Mouse (Mus musculus) limb, embryonic 13.5 days (tissue): ENCODE data around the gene Gse1. TPM values are rescaled to one million over a fixed set of nuclear protein-coding genes. Genes with fewer than 3 reads are reported as not detected.
A peak's percentile ranks its signal among the peaks of the same experiment; 100 is the strongest.

Experiments used
- ATAC-seq: fragments of 200-750 bp; cut with Nextera tagmentation; 2 replicates; pipeline ENCODE4 v1.8.0; 2017; ENCODE audit warnings: low read depth, moderate number of reproducible peaks, moderate TSS enrichment; ENCODE audit not compliant: low FRiP score
- H3K27ac ChIP-seq: fragments of 300-500 bp; sonication (generic); 2 replicates; pipeline ENCODE4 v1.5.1; 2015; ENCODE audit warnings: inconsistent platforms, mild to moderate bottlenecking, moderate library complexity
- H3K27me3 ChIP-seq: fragments of 300-500 bp; sonication (generic); 2 replicates; pipeline ENCODE4 v1.6.1; 2015; ENCODE audit warnings: mild to moderate bottlenecking, inconsistent platforms
- H3K36me3 ChIP-seq: fragments of 300-500 bp; sonication (generic); 2 replicates; pipeline ENCODE4 v1.6.1; 2015; ENCODE audit warnings: inconsistent platforms, mild to moderate bottlenecking, moderate library complexity
- H3K4me1 ChIP-seq: fragments of 300-500 bp; sonication (generic); 2 replicates; pipeline ENCODE4 v1.6.1; 2015; ENCODE audit warnings: inconsistent platforms
- H3K4me2 ChIP-seq: fragments of 300-500 bp; sonication (generic); replicated peaks from 2 replicates; pipeline ENCODE4 v1.6.1; 2015; ENCODE audit warnings: inconsistent platforms, mild to moderate bottlenecking, moderate library complexity
- H3K4me3 ChIP-seq: fragments of 300-500 bp; sonication (generic); 2 replicates; pipeline ENCODE4 v1.5.1; 2015; ENCODE audit warnings: moderate library complexity, mild to moderate bottlenecking, inconsistent platforms
- H3K9ac ChIP-seq: fragments of 300-500 bp; sonication (generic); 2 replicates; pipeline ENCODE4 v1.6.1; 2015; ENCODE audit warnings: mild to moderate bottlenecking, inconsistent platforms
- H3K9me3 ChIP-seq: fragments of 300-500 bp; sonication (generic); 2 replicates; pipeline ENCODE4 v1.6.1; 2016; ENCODE audit warnings: inconsistent platforms
- WGBS: fragments of 180-500 bp; shearing (Covaris S2); methylation state at CpG from one replicate; pipeline ENCODE4 v1.1.7; 2015; 5-methylcytosine and 5-hydroxymethylcytosine counted together
- polyA plus RNA-seq: library from polyadenylated mRNA; unstranded; fragments of >200 nt; fragmentation: Nextera tagmentation; extraction: Ambion mirVana; gene quantifications from 2 replicates; pipeline ENCODE4 v1.2.1, GENCODE M21; 2015

Gse1 gene
- polyA plus RNA-seq, 1 experiment from 2014 or later = 6.9 TPM

- Histone ChIP-seq H3K27me3 (no peaks in the 10 kb centered on the region), H3K36me3 (peaks cover 97% of the 10 kb centered on the region), H3K4me1 (peaks cover 26% of the 10 kb centered on the region), H3K9ac (no peak overlapping the region), H3K4me2 (no peak overlapping the region), H3K9me3 (no peaks in the 10 kb centered on the region), H3K27ac (no peak overlapping the region), H3K4me3 (no peak overlapping the region)
- 72% methylated on average over 19 of the region's 19 CpGs for WGBS
- ATAC-seq = no peak
These were observed 346.7 kb downstream of the Gse1 start for GRCm38 (mm10) chr8:120574941-120575340.

- no peak overlapping the region; the same call in 1 of the 2 replicates for H3K27ac ChIP-seq
- peaks cover 19% of the 10 kb centered on the region for H3K4me1 ChIP-seq
These were observed 347.5 kb downstream of the Gse1 start for GRCm38 (mm10) chr8:120575801-120576200.

DNA sequence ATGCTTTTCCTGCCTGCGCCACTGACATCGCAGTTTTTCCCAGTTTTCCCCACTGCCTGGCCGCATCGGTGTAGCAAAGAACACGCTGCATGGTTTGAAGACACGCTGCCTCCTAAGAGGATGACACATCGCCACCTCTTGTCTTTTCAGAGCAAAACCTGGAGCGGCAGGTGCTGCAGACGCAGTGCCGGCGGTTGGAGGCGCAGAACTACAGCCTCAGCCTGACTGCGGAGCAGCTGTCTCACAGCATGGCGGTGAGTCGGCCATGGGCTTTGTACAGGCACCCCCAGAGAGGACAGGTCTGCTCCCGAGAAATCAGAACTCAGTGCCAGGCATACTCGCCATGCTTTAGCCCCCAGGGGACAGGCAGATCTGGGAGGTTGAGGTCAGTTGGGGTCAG is 349.6 kb downstream of the Gse1 start:
- H3K27ac ChIP-seq = no peak overlapping the region
- H3K36me3 ChIP-seq = peaks cover 99% of the 10 kb centered on the region
- peaks cover 17% of the 10 kb centered on the region for H3K4me1 ChIP-seq
- no peak overlapping the region for H3K9ac ChIP-seq
- no peaks in the 10 kb centered on the region for H3K27me3 ChIP-seq
- no peak overlapping the region for H3K4me2 ChIP-seq
- ATAC-seq = no peak
- no peak overlapping the region for H3K4me3 ChIP-seq
- no peaks in the 10 kb centered on the region for H3K9me3 ChIP-seq
- 91% methylated on average over 17 of the region's 17 CpGs for WGBS

More at GRCm38 (mm10) chr8:120575801-120576200, 347.5 kb downstream of the Gse1 start:
- H3K4me2 ChIP-seq = no peak overlapping the region
- no peaks in the 10 kb centered on the region for H3K27me3 ChIP-seq
- H3K9ac ChIP-seq = no peak overlapping the region
- peaks cover 99% of the 10 kb centered on the region for H3K36me3 ChIP-seq
- ATAC-seq = no peak
- H3K4me3 ChIP-seq = no peak overlapping the region
- no peaks in the 10 kb centered on the region for H3K9me3 ChIP-seq
- WGBS = 46% methylated on average over 9 of the region's 9 CpGs

- no peak overlapping the region for H3K4me2 ChIP-seq
- WGBS = 89% methylated on average over 8 of the region's 8 CpGs
- no peaks in the 10 kb centered on the region for H3K4me1 ChIP-seq
- ATAC-seq = no peak
- no peak overlapping the region for H3K27ac ChIP-seq
- H3K27me3 ChIP-seq = no peaks in the 10 kb centered on the region
- H3K36me3 ChIP-seq = peaks cover 94% of the 10 kb centered on the region
- no peaks in the 10 kb centered on the region for H3K9me3 ChIP-seq
- no peak overlapping the region for H3K4me3 ChIP-seq
- H3K9ac ChIP-seq = peak overlapping the region; percentile 43; the same call in 1 of the 2 replicates
These were observed 352.2 kb downstream of the Gse1 start for GRCm38 (mm10) chr8:120580336-120581000.

DNA sequence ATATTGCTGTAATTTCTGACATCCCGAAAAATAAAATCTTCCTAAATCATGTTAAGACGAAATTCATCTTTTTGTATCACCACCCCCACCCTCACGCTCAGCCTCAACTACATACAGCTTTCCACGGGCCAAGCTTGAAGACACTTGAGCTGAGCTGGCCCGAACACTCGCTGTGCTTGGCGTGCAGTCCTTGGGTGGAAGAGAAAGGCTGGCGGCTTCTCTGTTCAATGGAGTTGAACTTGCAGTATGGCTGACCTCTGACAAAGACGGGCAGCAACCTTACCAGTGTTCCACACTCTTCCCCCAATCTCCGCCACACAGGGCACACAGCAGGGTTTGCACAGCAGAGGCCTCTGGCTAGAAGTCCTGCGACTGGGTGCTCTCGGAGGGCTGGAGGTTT is 353.1 kb downstream of the Gse1 start:
- H3K27me3 ChIP-seq = no peaks in the 10 kb centered on the region
- H3K9me3 ChIP-seq = no peaks in the 10 kb centered on the region
- no peak for ATAC-seq
- H3K4me3 ChIP-seq = no peak overlapping the region
- H3K36me3 ChIP-seq = peaks cover 91% of the 10 kb centered on the region
- H3K4me1 ChIP-seq = no peaks in the 10 kb centered on the region
- no peak overlapping the region for H3K4me2 ChIP-seq
- no peak overlapping the region for H3K9ac ChIP-seq
- H3K27ac ChIP-seq = no peak overlapping the region
- 91% methylated on average over 12 of the region's 12 CpGs for WGBS

GRCm38 (mm10) chr8:120581811-120582210 is 353.6 kb downstream of the Gse1 start:
- 88% methylated on average over 8 of the region's 8 CpGs for WGBS
- Histone ChIP-seq H3K4me2 (no peak overlapping the region), H3K36me3 (peaks cover 90% of the 10 kb centered on the region)

GRCm38 (mm10) chr8:120585521-120585920 is 357.3 kb downstream of the Gse1 start:
- Histone ChIP-seq H3K4me2 (no peak overlapping the region), H3K4me1 (peaks cover 22% of the 10 kb centered on the region), H3K4me3 (no peak overlapping the region), H3K27ac (no peak overlapping the region), H3K9ac (no peak overlapping the region), H3K27me3 (no peaks in the 10 kb centered on the region), H3K36me3 (peaks cover 56% of the 10 kb centered on the region), H3K9me3 (no peaks in the 10 kb centered on the region)
- 90% methylated on average over 10 of the region's 10 CpGs for WGBS
- ATAC-seq = no peak

More at GRCm38 (mm10) chr8:120581811-120582210, 353.6 kb downstream of the Gse1 start:
- H3K4me3 ChIP-seq = no peak overlapping the region
- no peak overlapping the region for H3K9ac ChIP-seq
- H3K9me3 ChIP-seq = no peaks in the 10 kb centered on the region
- no peaks in the 10 kb centered on the region for H3K27me3 ChIP-seq
- no peak for ATAC-seq
- no peak overlapping the region for H3K27ac ChIP-seq
- H3K4me1 ChIP-seq = no peaks in the 10 kb centered on the region

DNA sequence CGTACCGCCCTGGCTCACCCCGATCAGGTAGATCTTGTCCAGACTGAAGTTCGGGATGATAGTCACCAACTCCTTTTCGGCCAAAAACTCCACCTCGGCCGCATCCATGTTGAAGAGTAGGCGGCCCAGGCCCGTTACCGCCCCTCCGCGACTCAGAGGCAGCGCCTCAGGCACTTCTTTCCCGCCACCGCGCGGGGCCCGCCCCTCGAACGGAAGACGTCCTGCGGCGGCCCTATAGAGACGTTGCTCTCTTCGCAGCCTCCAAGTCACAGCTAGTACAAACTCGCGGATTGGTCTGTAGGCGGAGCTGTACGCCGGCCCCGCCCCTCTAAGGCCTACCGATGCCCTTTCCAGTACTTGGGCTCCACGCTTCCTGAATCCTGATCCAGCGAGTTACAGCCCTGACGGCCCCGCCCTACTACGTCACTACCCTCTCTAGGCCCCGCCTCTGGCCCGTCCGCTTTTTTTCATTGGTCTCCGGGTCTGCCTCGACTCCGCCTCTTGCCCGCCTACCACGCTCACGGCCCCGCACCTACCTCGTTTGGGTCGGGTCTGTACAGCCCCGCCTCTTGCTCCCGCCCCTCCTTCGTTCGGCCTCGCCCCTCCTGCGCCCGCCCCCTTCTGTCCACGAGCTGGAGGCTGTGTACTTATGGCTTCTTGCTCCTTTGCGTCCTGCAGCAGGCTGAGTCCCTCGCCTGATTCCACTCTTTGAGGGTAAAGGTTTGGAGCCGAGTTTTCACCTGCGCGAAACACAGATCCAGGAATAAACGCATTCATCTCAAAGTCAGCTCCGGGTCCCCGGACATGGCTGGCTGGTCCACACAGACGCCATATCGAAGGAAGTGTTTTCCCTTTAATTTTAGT is 360.9 kb downstream of the Gse1 start, which contains the start of gene Gins2:
Gins2 (minus strand) TSS at position 397 of the 864 bp plus-strand sequence.
- Histone ChIP-seq H3K4me1 (peaks cover 22% of the 10 kb centered on the region), H3K27ac (peak within 1 kb of the TSS; percentile 73; the same call in 1 of the 2 replicates), H3K9ac (peak within 1 kb of the TSS; percentile 84), H3K9me3 (no peaks in the 10 kb centered on the region), H3K4me3 (peak within 1 kb of the TSS; percentile 77), H3K36me3 (peaks cover 25% of the 10 kb centered on the region), H3K4me2 (peak within 1 kb of the TSS; percentile 88), H3K27me3 (no peaks in the 10 kb centered on the region)
- under 1% methylated on average over 67 of the region's 67 CpGs for WGBS
- peak; percentile 99 for ATAC-seq

- H3K9ac ChIP-seq = peak overlapping the region; percentile 55; the same call in 1 of the 2 replicates
These were observed 361.7 kb downstream of the Gse1 start for GRCm38 (mm10) chr8:120589921-120590320.

GRCm38 (mm10) chr8:120591587-120592292 is 363.5 kb downstream of the Gse1 start:
- no peak overlapping the region for H3K4me2 ChIP-seq
- H3K4me1 ChIP-seq = peaks cover 22% of the 10 kb centered on the region
- H3K9me3 ChIP-seq = no peaks in the 10 kb centered on the region
- H3K36me3 ChIP-seq = 0 out of 2 replicates have a peak, but pooled peaks cover 3% of the 10 kb centered on the region
- H3K27ac ChIP-seq = no peak overlapping the region
- 76% methylated on average over 10 of the region's 10 CpGs for WGBS
- no peaks in the 10 kb centered on the region for H3K27me3 ChIP-seq
- H3K9ac ChIP-seq = no peak overlapping the region
- ATAC-seq = no peak
- no peak overlapping the region for H3K4me3 ChIP-seq

More at GRCm38 (mm10) chr8:120589921-120590320, 361.7 kb downstream of the Gse1 start:
- no peak for ATAC-seq
- H3K4me2 ChIP-seq = peak overlapping the region; percentile 66
- H3K27me3 ChIP-seq = no peaks in the 10 kb centered on the region
- no peaks in the 10 kb centered on the region for H3K9me3 ChIP-seq
- peak overlapping the region; percentile 51 for H3K4me3 ChIP-seq
- H3K36me3 ChIP-seq = peaks cover 18% of the 10 kb centered on the region
- peak overlapping the region; percentile 3; the same call in 1 of the 2 replicates for H3K27ac ChIP-seq
- peaks cover 22% of the 10 kb centered on the region for H3K4me1 ChIP-seq
- 63% methylated on average over 2 of the region's 2 CpGs for WGBS

GRCm38 (mm10) chr8:120594571-120594970 is 366.3 kb downstream of the Gse1 start:
- 92% methylated on average over 5 of the region's 5 CpGs for WGBS

More at GRCm38 (mm10) chr8:120594571-120594970, 366.3 kb downstream of the Gse1 start:
- no peak overlapping the region for H3K27ac ChIP-seq
- no peak overlapping the region for H3K9ac ChIP-seq
- H3K36me3 ChIP-seq = no peaks in the 10 kb centered on the region
- H3K4me1 ChIP-seq = peaks cover 14% of the 10 kb centered on the region
- no peak overlapping the region for H3K4me2 ChIP-seq
- H3K9me3 ChIP-seq = no peaks in the 10 kb centered on the region
- ATAC-seq = no peak
- no peak overlapping the region for H3K4me3 ChIP-seq
- no peaks in the 10 kb centered on the region for H3K27me3 ChIP-seq
